Mouse (Mus musculus) spleen, adult 12 weeks (tissue): ENCODE measurements around the gene Vdac1.
A peak's percentile ranks its signal among the peaks of the same experiment; 100 is the strongest.
"Not testable (repeated sequence)": the region's sequence is repeated elsewhere in the genome, so short reads cannot be mapped to it uniquely, and the experiment has no call there.

Source experiments
- DNase-seq: peaks from one replicate; pipeline ENCODE4 v3.0.0; 2022; ENCODE audit warnings: low spot score

Gene Vdac1

GRCm38 (mm10) chr11:52343162-52343561 is 17.5 kb upstream of the Vdac1 start:
- DNase-seq = peak; percentile 60

GRCm38 (mm10) chr11:52344991-52345777 is 15.5 kb upstream of the Vdac1 start:
- DNase-seq = no peak

- DNase-seq = peak; percentile 78
Observed at GRCm38 (mm10) chr11:52345939-52346634, 14.6 kb upstream of the Vdac1 start.

- DNase-seq = no peak
Observed at GRCm38 (mm10) chr11:52346635-52347005, 14.0 kb upstream of the Vdac1 start.

GRCm38 (mm10) chr11:52348156-52348555 is 12.5 kb upstream of the Vdac1 start:
- DNase-seq = no peak

- DNase-seq = no peak
Observed at GRCm38 (mm10) chr11:52348724-52349123, 11.9 kb upstream of the Vdac1 start.

GRCm38 (mm10) chr11:52350924-52351323 is 9.7 kb upstream of the Vdac1 start:
- DNase-seq = peak; percentile 40

- no peak for DNase-seq
Observed at GRCm38 (mm10) chr11:52352271-52352670, 8.4 kb upstream of the Vdac1 start.

- DNase-seq = no peak
Observed at GRCm38 (mm10) chr11:52354644-52355043, 6.0 kb upstream of the Vdac1 start.

- no peak for DNase-seq
Observed at GRCm38 (mm10) chr11:52355601-52356000, 5.1 kb upstream of the Vdac1 start.

- not testable (repeated sequence) for DNase-seq
Observed at GRCm38 (mm10) chr11:52357091-52357490, 3.6 kb upstream of the Vdac1 start.

- DNase-seq = no peak
Observed at GRCm38 (mm10) chr11:52358520-52358919, 2.1 kb upstream of the Vdac1 start.

- no peak for DNase-seq
Observed at GRCm38 (mm10) chr11:52359686-52360470, 782 bp upstream of the Vdac1 start.

GRCm38 (mm10) chr11:52361287-52361921 is 744 bp downstream of the Vdac1 start:
- DNase-seq = peak; percentile 47

- no peak for DNase-seq
Observed at GRCm38 (mm10) chr11:52364376-52364775, 3.7 kb downstream of the Vdac1 start.

- no peak for DNase-seq
Observed at GRCm38 (mm10) chr11:52365143-52365542, 4.5 kb downstream of the Vdac1 start.

GRCm38 (mm10) chr11:52366358-52366757 is 5.7 kb downstream of the Vdac1 start:
- no peak for DNase-seq

GRCm38 (mm10) chr11:52368176-52368985 is 7.7 kb downstream of the Vdac1 start:
- DNase-seq = no peak

GRCm38 (mm10) chr11:52369252-52370134 is 8.8 kb downstream of the Vdac1 start:
- no peak for DNase-seq

GRCm38 (mm10) chr11:52370135-52370452 is 9.4 kb downstream of the Vdac1 start:
- DNase-seq = no peak
